Mouse (Mus musculus) intestine, embryonic 14.5 days (tissue): ENCODE results near the gene Gtf2f1. TPM values are rescaled to one million over a fixed set of nuclear protein-coding genes. Genes with fewer than 3 reads are reported as not detected.

ENCODE experiments used
- ATAC-seq: fragments of 200-750 bp; cut with Nextera tagmentation; replicated peaks from 2 replicates; pipeline ENCODE4 v1.8.0; 2017; ENCODE audit warnings: low read depth, moderate number of reproducible peaks, moderate TSS enrichment, moderate library complexity; ENCODE audit not compliant: low FRiP score, low TSS enrichment
- DNase-seq: peaks from one replicate; pipeline ENCODE4 v3.0.0-alpha.2; 2018; ENCODE audit warnings: low spot score
- H3K27ac ChIP-seq: fragments of 300-500 bp; sonication (generic); 2 replicates; pipeline ENCODE4 v1.5.1; 2014; ENCODE audit warnings: low read depth, mild to moderate bottlenecking, control low read depth
- H3K27me3 ChIP-seq: fragments of 300-500 bp; sonication (generic); replicated peaks from 2 replicates; pipeline ENCODE4 v1.6.1; 2014; ENCODE audit warnings: low read length, control low read depth; ENCODE audit not compliant: control insufficient read depth, insufficient read depth
- H3K36me3 ChIP-seq: fragments of 300-500 bp; sonication (generic); 2 replicates; pipeline ENCODE4 v1.6.1; 2014; ENCODE audit warnings: low read length, control low read depth; ENCODE audit not compliant: control insufficient read depth, insufficient read depth
- H3K4me1 ChIP-seq: fragments of 300-500 bp; sonication (generic); replicated peaks from 2 replicates; pipeline ENCODE4 v1.6.1; 2014; ENCODE audit warnings: low read length, control low read depth, mixed read lengths; ENCODE audit not compliant: control insufficient read depth, insufficient read depth
- H3K4me2 ChIP-seq: fragments of 300-500 bp; sonication (generic); 2 replicates; pipeline ENCODE4 v1.6.1; 2014; ENCODE audit warnings: low read length
- H3K4me3 ChIP-seq: fragments of 300-500 bp; sonication (generic); 2 replicates; pipeline ENCODE4 v1.5.1; 2014; ENCODE audit warnings: low read depth, low read length, control low read depth, mixed read lengths
- H3K9ac ChIP-seq: fragments of 300-500 bp; sonication (generic); 2 replicates; pipeline ENCODE4 v1.6.1; 2014; ENCODE audit warnings: mild to moderate bottlenecking, low read length
- H3K9me3 ChIP-seq: fragments of 300-500 bp; sonication (generic); 2 replicates; pipeline ENCODE4 v1.6.1; 2016; ENCODE audit warnings: low read length, control low read depth; ENCODE audit not compliant: control insufficient read depth
- WGBS: fragments of 180-500 bp; shearing (Covaris S2); extraction: QIAGEN DNeasy Blood & Tissue Kit; methylation state at CpG from one replicate; pipeline ENCODE4 v1.1.7; 2014; 5-methylcytosine and 5-hydroxymethylcytosine counted together
- polyA plus RNA-seq: library from polyadenylated mRNA; unstranded; fragments of >200 nt; fragmentation: Nextera tagmentation; extraction: Ambion mirVana; gene quantifications from 2 replicates; pipeline ENCODE4 v1.2.1, GENCODE M21; 2014

Gtf2f1 gene
- polyA plus RNA-seq, 1 experiment from 2014 or later, result 60.5 TPM

DNA sequence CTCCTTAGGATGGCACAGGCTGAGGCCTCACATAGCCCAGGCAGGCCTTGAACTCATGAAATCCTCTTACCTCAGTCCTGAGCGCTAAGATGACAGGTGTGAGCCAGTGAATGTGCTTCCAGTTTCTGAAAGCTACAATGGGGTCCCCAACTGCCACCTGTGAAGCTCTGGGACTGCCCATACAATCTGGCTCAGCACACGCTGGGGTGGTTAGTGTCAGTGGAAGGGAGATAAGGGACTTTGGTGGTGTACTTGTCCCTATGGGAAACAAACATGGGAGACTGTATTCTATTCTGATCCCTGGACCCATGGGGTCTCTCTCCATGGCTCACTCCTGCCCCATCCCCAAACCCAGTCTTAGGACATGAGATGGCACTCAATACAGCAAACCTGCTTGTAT lies 8.6 kb upstream of the Gtf2f1 start:
- Histone ChIP-seq H3K36me3 (peaks cover 50% of the 10 kb centered on the region), H3K27me3 (no peaks in the 10 kb centered on the region), H3K9me3 (no peaks in the 10 kb centered on the region), H3K4me1 (no peaks in the 10 kb centered on the region), H3K4me2 (no peak overlapping the region), H3K9ac (no peak overlapping the region), H3K4me3 (no peak overlapping the region), H3K27ac (no peak overlapping the region)
- ATAC-seq, result no peak
- no peak for DNase-seq
- WGBS, result 89% methylated on average over 2 of the region's 2 CpGs

DNA sequence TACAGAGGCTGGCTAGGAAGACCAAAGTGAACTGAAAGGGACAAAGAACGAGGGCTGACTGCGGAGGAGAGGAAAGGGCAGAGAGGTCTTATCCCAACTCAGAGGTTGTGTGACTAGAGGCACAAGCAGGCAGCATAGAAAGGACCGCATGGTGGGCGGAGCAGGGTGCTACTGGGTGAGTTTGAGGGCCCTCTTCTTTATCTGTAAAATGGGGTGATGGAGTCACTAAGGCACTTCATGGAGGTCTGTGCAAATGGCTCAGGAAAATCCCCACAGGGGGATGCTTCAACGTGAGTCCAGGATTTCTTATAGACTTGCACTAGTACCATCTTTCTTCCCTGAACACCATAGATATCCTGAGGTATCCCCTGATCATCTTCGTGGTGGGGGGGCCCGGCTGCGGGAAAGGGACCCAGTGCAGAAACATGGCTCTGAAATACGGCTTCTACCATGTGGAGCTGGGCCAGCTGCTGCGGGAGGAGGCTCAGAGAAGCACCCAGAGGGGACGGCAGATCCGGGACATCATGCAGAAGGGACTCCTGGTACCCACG lies 1.2 kb upstream of the Gtf2f1 start:
- Histone ChIP-seq H3K27ac (peak overlapping the region; percentile 93), H3K4me2 (peak overlapping the region; percentile 79), H3K4me1 (peaks cover 11% of the 10 kb centered on the region; the same call in 1 of the 2 replicates), H3K9ac (peak overlapping the region; percentile 77), H3K27me3 (no peaks in the 10 kb centered on the region), H3K9me3 (no peaks in the 10 kb centered on the region), H3K4me3 (peak overlapping the region; percentile 65), H3K36me3 (peaks cover 20% of the 10 kb centered on the region)
- ATAC-seq (no peak), DNase-seq (no peak)
- 69% methylated on average over 13 of the region's 13 CpGs for WGBS

DNA sequence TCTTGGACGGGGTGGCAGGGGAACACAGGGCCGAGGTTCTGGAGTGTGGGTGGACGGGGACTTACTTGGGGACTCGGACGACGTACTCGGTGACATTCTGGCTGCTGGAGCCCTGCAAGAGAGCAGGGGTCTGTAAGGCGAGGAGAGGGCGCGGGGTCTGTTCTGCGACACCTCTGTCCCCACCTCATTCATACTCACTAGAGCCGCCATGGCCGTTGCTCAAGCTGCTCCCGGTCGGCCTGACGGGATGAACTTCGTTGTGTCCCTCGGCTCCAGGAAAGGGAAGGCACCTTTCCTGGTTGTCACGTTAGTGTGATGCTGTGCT lies 215 bp downstream of the Gtf2f1 start:
- Histone ChIP-seq H3K9me3 (no peaks in the 10 kb centered on the region), H3K4me3 (peak overlapping the region; percentile 65), H3K36me3 (peaks cover 35% of the 10 kb centered on the region), H3K27ac (peak overlapping the region; percentile 45; the same call in 1 of the 2 replicates), H3K9ac (peak overlapping the region; percentile 45), H3K4me2 (peak overlapping the region; percentile 96), H3K27me3 (no peaks in the 10 kb centered on the region), H3K4me1 (peaks cover 11% of the 10 kb centered on the region; the same call in 1 of the 2 replicates)
- no peak for DNase-seq
- ATAC-seq, result peak; percentile 58
- under 1% methylated on average over 19 of the region's 19 CpGs for WGBS

DNA sequence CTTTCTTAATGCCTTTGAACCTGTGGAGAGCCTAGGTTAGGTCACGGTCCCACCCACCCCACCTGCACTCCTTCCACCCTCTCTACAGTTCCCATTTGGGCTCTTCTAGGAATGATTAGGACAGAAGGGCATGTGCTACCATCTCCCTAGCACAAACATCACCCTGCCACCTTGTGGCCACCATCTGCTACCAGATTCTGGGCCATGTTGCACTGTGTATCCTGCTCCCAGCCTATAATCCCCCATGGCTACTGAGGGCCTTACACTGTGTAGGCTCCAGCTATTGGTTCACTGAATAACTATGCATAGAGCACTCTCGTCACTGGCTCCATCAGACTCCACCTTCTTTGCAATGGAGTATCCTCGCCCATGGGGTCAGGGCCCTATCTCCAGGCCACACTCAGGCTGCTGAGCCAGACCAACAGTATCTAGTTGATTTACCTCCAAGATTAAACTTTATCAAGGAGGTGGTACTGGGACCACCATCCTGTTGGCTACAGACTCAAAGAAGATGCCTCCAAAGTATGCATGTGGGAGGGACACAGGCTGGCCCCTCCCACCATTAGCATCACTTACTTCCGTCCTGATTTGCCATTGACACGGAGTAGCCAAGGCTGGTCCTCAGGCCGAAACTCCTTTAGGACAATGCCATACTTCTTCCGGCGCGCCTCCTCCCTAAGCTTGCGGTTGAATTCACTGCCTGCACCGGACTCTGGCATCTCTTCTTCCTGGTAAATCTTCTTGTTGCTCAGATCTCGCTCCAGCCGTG lies 3.8 kb downstream of the Gtf2f1 start:
- H3K4me1 ChIP-seq, result peaks cover 11% of the 10 kb centered on the region; the same call in 1 of the 2 replicates
- no peak overlapping the region for H3K27ac ChIP-seq
- H3K36me3 ChIP-seq, result peaks cover 69% of the 10 kb centered on the region
- no peaks in the 10 kb centered on the region for H3K9me3 ChIP-seq
- H3K4me2 ChIP-seq, result no peak overlapping the region
- 93% methylated on average over 13 of the region's 13 CpGs for WGBS
- no peak for DNase-seq
- H3K9ac ChIP-seq, result no peak overlapping the region
- H3K27me3 ChIP-seq, result no peaks in the 10 kb centered on the region
- no peak for ATAC-seq
- no peak overlapping the region for H3K4me3 ChIP-seq

GRCm38 (mm10) chr17:57003994-57004393 lies 7.1 kb downstream of the Gtf2f1 start:
- H3K9me3 ChIP-seq, result no peaks in the 10 kb centered on the region
- no peaks in the 10 kb centered on the region for H3K4me1 ChIP-seq
- no peak for DNase-seq
- no peak overlapping the region for H3K9ac ChIP-seq
- H3K4me2 ChIP-seq, result no peak overlapping the region
- H3K27me3 ChIP-seq, result no peaks in the 10 kb centered on the region
- H3K36me3 ChIP-seq, result peaks cover 71% of the 10 kb centered on the region
- 93% methylated on average over 7 of the region's 7 CpGs for WGBS
- ATAC-seq, result no peak
- H3K4me3 ChIP-seq, result no peak overlapping the region
- no peak overlapping the region for H3K27ac ChIP-seq

GRCm38 (mm10) chr17:57001228-57001627 lies 9.9 kb downstream of the Gtf2f1 start:
- H3K4me1 ChIP-seq, result peaks cover 6% of the 10 kb centered on the region
- no peaks in the 10 kb centered on the region for H3K27me3 ChIP-seq
- no peaks in the 10 kb centered on the region for H3K9me3 ChIP-seq
- no peak overlapping the region for H3K27ac ChIP-seq
- no peak overlapping the region for H3K4me3 ChIP-seq
- H3K36me3 ChIP-seq, result peaks cover 52% of the 10 kb centered on the region
- DNase-seq (no peak), ATAC-seq (no peak)
- H3K9ac ChIP-seq, result no peak overlapping the region
- 50% methylated on average over 8 of the region's 8 CpGs for WGBS
- H3K4me2 ChIP-seq, result no peak overlapping the region

- peaks cover 6% of the 10 kb centered on the region for H3K4me1 ChIP-seq
- DNase-seq (no peak), ATAC-seq (no peak)
- H3K27me3 ChIP-seq, result no peaks in the 10 kb centered on the region
- H3K36me3 ChIP-seq, result peaks cover 52% of the 10 kb centered on the region
- no peak within 1 kb of the TSS for H3K9ac ChIP-seq
- H3K4me3 ChIP-seq, result no peak within 1 kb of the TSS
- no peak within 1 kb of the TSS for H3K4me2 ChIP-seq
- H3K9me3 ChIP-seq, result no peaks in the 10 kb centered on the region
- WGBS, result 89% methylated on average over 9 of the region's 9 CpGs
- no peak within 1 kb of the TSS for H3K27ac ChIP-seq
Observed at GRCm38 (mm10) chr17:56999968-57000609, 11.0 kb downstream of the Gtf2f1 start, which contains the start of gene Pspn. TSS of gene Pspn (minus strand) at chr17:57000018.

GRCm38 (mm10) chr17:56999414-56999813 lies 11.7 kb downstream of the Gtf2f1 start:
- no peak overlapping the region for H3K4me3 ChIP-seq
- no peak overlapping the region for H3K27ac ChIP-seq
- H3K9me3 ChIP-seq, result no peaks in the 10 kb centered on the region
- no peak for DNase-seq
- H3K27me3 ChIP-seq, result no peaks in the 10 kb centered on the region
- no peak overlapping the region for H3K4me2 ChIP-seq
- ATAC-seq, result no peak
- 93% methylated on average over 9 of the region's 9 CpGs for WGBS
- peaks cover 52% of the 10 kb centered on the region for H3K36me3 ChIP-seq
- no peak overlapping the region for H3K9ac ChIP-seq
- H3K4me1 ChIP-seq, result peaks cover 6% of the 10 kb centered on the region
